Mouse (Mus musculus): ENCODE results near the gene Gpr107.

GRCm38 (mm10) chr2:31106621-31107320 is 45.3 kb upstream of the Gpr107 start:
- TF ChIP-seq CTCF (IDR thresholded peaks at IDR 0.05; ENCODE audit: control insufficient read depth, insufficient read depth, insufficient replicate concordance, low read depth, low read length) (no peak), POLR2A (IDR thresholded peaks at IDR 0.05; ENCODE audit: control insufficient read depth, low read depth, low read length) (no peak)
